Mouse (Mus musculus) left cerebral cortex, adult 9 months (tissue): ENCODE measurements at regions not wholly inside any gene's neighbourhood (a gene's known extent, or its start where the extent isn't known, plus 50 kb on each side); places are given as distances from the start of the nearest gene placed in this dataset.
A peak's percentile ranks its signal among the peaks of the same experiment; 100 is the strongest.

Experiments
- DNase-seq, 2 experiments: peaks; one replicate each; pipeline ENCODE4 v3.0.0; 2022; ENCODE audit warnings: low spot score in 2 of 2

DNA sequence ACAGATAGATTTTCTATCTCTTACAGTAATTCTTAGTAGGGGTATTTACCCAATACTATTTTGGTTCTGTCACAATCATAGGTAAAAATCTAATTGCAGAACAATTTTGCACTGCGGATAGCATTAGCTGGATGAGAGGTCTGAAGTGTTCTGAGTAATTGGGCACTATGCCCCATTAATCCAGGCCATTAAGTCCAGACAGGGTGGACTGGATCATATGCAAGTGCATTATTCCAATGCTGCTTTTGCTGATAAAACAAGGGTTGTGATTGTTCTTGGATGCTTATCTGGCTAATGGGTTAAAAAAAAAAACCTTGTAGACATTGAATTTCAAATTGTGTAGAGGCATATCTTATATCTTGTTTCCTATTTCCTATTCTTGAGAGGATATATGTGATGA, 1732.6 kb upstream of the Gm6569 start:
- no peak for DNase-seq

DNA sequence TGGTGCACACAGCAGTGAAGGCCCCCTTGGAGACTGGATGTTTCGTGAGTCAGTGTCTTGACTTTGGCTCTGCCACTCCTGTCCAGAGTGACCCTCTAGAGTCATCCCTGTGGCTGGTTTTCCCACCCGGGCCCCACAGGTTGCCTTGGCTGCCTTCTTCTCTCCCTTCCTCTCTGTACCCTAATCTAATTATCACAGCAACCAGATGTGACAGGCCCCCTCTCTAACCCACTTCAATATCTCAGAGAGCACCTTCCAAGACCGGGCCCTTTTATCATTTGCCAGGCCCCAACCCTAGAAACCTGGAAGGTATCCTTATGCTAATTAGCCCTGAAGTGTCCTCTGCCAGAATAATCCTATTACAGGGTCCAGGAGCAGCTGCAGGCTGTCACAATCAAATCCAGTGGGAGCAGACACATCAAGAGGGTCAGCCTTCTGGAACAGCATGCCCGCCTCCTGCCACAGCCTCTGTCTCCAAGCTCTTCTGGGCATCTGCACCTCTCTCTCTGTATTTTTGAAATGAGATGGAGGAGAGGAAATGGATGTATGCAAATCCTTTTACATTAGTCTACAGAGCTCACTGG, 1728.4 kb upstream of the Gm6569 start:
- no peak for DNase-seq

DNA sequence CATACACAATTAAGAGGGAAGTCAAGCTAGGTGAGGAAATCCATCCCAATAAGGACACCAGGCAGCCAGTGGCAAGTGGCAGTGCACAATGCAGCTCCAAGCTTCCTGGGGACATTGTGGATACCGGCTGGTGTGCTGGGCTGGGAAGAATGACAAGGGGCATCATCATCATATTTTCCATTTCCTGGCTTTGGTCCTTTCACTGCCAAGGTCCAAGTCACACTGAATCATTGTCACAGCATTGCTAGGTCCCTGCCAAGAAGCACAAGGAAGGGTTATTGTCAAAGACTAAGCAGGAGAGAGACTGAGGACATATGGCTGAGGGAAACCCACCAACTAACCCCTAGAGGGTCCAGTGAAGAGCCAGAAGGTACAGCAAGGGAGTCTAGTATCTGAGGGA, 1723.8 kb upstream of the Gm6569 start:
- DNase-seq: no peak

DNA sequence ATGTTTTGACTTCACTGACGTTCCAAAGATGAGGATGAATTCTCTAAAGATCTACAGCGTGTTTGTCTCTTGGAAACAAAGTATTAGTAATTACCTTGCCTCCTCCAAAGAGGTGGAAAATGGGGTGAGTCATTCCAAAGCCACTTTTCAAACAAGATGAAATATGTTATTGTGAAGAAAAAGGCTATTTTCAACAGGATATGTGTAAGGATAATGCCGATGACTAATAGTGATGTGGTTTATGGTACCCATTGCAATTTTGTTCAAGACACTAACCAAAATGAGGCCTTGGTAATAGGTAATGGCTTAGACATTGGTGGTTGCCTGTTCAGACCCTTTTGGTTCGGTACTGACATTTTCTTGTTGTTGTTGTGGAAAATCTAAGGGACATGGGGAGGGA, 1717.6 kb upstream of the Gm6569 start:
- DNase-seq: no peak

DNA sequence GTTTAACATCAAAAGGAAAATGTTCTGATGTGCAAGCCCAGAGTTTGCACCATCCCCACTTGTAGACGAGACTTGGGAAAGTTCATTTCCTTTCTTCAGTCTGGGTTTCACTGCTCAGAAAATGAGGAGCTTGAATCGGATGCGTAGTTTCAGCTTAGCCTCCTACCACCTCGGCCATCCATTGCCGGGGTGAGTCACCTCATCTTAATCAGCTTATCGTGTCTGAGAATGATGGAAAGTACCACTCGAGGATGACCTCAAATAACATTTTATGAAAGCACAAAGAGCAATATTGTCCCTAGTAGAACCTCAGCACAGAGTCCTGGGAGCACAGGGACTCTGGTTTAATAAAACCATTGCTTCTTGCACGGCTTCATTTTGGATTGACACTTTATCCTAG, 1700.1 kb upstream of the Gm6569 start:
- no peak for DNase-seq

DNA sequence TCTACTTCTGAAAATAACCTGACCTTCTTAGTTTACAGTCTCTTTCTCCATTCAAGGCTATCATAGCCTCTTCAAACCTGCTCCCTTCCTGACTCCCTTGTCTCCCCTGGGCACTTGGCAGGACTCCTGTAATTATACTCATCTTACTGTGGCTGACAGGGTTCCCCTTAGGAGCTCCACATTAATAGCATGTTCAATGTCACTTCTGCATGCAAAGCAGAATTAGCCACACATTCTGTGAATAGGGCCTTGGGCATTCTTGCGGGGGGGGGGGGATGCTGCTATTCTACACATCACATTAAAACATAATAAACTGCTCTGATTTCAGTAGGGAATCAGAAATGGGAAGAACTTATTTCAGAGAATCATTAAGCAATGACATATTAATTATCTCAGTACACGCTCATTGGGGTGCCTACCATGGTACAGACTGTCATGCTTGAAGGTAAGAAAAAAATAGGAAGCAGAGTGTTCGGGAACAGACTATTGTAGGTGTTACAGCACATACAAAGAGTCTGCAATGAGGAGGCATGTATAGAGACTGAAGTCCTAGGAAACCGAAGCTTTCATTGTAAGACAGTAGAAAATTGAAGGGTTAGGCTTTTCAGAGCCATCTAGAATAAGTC, 1698.3 kb upstream of the Gm6569 start:
- no peak for DNase-seq

DNA sequence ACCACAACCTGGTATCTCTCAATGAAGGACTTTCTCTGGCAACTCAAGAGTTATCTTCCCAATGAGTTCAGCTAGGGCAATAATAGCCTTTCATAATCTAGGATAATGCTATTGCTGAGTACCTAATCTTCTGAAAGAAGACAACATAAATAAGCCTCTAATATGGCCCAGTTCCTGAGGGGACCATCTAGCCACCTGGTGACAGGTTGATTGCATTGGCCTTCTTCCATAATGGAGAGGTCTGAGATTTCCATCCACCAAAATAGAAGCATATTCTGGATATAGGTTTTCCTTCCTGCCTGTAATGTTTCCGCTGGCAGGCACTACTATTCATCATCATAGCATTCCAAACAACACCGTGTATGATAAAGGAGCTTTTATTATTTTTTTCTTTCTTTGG, 1694.2 kb upstream of the Gm6569 start:
- DNase-seq: no peak

DNA sequence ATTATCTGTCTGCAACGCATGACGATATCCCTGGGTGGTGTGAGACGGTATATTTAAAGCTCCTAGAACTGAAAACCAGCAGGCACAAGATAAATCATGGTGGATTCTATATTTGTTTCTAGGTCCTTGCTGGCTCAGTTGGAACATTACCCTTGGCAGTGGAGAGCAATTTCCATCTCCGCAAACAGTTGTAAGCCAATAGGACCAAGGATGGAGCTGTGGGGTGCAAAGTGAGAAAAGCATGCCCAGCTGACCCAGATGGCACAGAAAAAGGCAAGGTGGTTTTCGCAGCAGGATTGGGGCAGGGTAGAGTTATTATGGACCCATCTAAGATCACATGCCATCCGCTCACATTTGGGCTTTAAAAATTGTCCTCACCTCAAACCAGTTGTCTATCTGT, 1683.8 kb upstream of the Gm6569 start:
- DNase-seq: no peak

DNA sequence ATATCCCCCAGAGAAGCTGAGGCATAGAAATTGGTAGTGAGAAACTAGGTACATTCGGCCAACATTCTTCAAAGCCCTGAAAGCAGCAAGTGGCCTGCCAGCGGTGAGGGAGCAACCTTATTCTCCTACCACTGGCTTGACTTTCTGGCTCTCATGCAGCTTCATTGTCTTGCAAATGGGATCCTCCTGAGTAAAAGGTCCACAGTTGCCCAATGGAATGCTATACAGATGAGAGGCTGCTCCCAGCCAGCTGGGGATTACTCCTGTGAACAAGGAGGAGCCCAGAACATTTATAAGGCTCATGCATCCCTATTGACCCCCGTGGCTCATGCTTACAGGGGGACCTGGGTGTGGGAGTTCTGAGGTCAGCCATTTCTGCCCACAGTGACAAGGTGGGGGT, 1675.9 kb upstream of the Gm6569 start:
- DNase-seq: no peak

DNA sequence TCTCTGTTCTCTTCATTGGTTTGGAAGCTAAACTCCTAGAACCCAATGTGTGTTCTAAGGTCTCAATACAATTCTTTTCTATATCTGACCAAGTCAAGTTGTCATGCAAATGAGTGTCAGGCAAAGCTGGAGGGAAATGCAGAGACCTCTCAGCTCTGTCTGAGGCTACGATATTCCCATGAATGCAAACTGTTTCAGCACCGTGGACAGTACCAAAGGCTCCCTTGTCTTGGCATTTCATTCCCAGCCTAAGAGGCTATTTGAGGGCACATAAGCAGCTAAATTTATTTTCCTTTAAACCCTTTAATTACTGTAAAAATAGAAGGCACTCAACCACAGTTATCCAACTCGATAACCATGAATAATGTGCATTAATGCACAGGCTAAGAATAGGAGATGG, 1633.5 kb upstream of the Gm6569 start:
- DNase-seq: no peak

DNA sequence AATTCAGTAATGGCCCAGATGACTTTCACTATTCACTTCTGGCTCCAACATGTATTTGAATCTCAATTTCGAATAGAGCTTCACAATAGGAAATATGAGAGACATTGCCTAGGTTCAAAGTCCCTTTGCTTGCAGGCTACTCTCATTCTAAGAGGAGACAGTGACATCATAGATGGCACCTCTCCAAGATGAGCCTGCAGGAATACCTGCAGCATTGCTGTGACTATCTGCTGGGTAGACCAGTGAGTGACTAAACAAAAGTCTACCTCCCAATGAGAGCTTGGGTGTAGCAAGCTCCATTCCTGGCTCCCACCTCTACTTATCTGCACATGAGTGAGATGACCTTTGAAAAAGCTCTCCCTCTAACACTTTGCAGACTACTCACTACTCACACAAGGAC, 1632.6 kb upstream of the Gm6569 start:
- DNase-seq: no peak

DNA sequence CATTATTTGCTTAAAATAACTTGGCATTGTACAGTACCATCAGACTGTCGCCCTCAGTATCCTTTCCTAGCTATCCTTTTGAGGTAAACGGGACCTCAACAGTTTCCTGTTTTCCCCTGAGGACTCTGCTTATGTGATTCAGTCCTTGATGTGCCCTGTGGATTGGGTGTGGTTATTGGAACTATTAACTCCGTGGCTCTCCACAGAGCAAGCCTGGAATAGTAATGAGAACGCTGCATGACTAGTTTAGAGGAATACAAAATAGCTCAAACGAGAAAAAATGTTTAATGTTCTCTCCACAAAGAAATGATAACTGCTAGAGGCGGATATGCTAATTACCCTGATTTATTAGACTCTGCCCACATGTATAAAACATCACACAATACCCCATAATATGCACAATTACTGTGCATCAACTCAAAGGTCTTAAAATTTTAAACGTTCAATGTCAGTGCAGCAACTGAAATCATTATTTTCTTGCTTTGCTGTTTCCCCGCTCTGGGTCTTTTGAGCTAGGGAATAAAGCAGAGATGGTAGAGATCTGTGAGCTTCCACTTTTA, 1629.0 kb upstream of the Gm6569 start:
- DNase-seq: no peak

DNA sequence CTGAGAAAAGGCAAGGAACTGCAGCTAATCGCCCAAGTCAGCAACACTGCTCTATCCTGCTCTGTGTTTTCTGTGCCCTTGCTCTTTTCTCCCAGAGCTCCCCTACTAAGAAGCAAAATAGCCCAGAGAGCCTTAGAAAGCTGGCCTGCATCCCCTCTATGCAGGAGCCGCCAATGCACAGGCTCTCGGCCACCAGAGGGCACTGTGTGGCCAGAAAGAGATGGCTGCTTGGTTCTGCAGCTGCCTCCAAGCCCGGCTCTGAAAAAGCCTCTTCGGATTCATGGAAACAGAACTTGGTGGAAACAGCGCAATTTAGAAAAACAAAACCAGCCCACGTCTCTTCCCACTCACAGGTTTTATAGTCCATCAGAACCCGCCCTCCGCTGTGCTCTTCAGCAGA, 1628.4 kb upstream of the Gm6569 start:
- DNase-seq: peak; percentile 62 to 93

DNA sequence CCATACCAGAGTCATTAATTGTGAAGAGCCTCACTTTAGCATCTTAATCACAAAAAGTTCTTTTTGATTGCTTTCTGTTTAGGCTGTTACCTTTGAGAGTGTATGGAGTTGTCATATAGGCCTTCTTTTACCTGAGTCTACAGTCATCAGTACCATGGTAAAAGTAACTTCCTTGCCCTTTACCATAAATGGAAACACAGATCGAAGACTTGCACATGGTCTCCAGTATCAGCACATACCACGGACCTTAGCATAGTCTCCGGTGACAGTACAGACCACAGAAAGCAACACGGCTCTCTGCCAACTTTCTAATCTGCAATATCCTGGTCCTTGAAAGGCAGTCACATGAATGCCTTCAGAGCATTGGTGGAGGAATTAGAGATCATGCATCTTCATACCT, 1626.8 kb upstream of the Gm6569 start:
- DNase-seq: no peak

DNA sequence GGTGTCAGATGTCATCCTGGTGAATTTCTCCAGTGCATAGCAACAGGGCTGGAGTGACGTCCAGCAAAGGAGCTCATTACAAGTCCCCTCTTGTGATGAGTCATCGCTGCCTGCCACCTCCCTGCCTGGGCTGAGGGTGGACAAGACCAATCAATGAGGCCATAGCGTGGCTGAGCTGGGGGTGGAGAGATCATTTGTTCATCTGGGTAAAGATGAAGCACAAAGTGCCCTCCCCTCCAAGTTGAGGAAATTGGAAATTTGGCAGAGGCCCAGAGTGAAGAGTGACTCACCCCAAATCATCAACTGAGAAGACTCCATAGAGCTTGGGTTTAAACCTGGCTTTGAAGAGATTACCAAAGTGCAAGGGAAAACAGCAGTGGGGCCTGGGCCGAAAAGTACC, 1626.3 kb upstream of the Gm6569 start:
- DNase-seq: no peak

DNA sequence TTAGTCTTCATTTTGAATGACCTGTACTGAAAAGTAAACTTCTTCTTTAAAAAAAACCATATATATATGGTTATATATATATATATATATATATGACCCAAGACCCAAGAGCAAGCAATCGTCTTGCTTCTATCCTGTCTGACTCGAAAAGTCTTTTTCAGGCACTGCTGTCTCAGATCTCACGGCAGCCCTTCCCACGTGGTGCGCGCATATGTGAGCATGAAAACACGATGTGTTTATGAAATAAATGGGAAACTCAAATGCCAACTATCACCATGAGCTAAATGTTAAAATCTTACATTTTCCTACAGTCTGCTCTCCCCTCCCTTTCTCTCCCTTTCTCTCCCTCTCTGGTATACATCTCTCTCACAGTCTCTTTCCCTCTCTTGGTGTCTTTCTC, 1625.4 kb upstream of the Gm6569 start:
- DNase-seq: peak in 1 of 2 experiments; percentile 29

DNA sequence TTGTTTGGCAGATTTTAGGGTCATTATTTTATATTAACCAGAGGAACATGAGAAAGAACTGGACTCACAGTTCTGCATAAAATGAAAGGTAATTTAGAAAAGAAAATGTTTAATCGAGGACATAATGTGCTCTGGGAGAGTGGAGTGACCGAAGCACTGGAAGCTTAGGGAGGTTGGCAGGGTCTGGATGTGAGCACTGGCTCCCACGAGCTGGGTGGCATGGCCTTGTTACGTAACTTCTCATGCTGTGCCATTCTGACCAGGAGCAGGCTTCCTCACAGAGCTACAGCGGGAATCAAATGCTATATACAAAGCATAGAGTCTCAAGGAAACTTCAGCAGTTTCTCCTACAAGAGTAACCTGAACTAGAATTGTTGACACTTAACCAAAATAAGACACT, 1616.6 kb upstream of the Gm6569 start:
- DNase-seq: no peak

DNA sequence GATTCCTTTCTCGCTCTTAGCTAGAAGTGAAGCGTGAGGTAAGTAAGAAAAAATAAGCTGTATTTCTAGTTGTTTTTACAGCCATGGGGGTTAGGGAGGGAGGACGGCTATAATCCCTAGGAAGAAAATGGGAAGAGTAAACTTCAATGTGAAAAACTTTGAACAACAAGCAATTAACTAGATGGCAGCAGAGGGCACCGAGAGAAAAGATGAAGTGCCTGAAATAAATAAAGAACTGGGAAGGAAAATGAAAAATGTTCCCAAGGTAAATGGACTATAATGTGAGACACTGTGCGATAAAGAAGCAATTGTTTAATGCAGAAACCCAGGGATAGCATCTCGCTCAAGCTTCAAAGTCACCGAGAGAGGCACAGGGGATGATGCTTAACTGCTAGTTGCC, 1614.4 kb upstream of the Gm6569 start:
- no peak for DNase-seq

DNA sequence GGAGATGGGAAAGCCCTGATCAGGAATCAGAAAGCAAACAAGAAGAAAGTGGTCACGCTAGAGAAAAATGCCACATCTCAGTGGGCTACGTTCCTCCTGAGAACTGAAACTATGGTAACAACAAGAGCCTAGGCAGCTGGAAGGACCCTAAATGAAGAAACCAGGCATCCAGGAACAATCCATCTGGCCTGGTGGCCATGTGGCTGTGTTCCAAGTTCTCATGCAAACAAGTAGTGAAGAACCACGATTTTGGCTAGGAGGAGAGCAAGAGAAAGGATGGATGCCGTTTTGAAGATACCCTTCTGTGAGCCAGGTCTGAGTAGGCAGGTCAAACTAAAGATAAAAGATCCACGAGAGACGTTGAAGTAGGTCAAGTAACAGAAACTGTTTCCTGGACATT, 1613.6 kb upstream of the Gm6569 start:
- DNase-seq: no peak

DNA sequence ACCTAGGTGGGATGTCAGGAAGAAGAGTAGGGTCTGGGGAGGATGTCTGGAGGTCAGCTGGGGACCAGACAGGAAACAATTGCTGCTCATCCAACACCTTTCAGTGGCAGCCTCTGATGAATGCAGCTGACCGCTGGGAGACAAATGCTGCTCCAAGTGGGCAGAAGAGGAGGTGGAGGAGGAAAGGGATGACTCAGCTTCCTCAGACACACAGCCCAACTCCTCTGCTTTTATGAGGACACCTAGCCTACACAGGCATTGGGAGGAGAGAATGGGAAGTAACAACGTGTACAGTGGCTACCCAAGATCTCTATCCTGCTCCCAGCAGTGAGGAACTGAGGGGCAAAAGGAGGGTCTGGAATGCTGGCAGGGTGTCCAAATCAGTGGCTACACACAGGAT, 1602.0 kb upstream of the Gm6569 start:
- DNase-seq: peak in 1 of 2 experiments; percentile 32

DNA sequence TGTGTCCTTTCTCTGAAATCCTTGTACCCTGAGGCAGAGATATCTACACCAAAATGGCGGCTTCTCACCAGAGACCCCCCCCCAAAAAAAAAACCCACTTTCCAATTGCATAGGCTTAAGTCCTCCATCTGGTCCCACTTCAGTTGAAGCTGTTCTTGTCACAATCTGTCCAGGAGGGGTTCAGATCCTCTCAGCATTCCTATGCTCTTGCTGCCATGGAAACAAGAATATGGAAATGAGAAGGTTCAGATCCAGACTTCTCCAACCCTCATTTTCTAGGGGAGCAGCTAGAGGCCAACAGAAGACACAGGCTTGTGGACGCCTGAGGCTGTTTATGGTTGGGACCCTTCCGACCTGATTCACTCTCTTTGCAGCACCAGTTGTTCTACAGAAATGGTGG, 1569.7 kb upstream of the Gm6569 start:
- DNase-seq: no peak

DNA sequence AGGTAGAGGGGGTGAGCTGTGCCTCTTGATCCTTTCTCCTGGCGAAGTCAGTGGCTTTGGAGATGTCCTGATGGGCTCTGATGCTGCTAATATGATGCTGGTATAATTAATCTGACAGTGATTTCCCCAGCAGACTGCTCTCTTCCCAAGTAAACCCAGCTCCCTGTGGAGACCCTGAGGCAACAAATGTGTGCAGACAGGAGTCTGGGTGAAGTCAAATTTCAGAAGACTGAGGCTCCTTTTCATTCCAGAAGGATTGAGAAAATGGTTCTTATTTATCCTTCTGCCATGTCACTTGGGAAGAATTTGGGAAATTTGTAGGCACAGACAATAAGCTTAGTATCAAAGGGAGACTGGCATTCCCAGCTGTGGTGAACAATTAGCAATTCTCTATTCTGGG, 1550.5 kb upstream of the Gm6569 start:
- no peak for DNase-seq

DNA sequence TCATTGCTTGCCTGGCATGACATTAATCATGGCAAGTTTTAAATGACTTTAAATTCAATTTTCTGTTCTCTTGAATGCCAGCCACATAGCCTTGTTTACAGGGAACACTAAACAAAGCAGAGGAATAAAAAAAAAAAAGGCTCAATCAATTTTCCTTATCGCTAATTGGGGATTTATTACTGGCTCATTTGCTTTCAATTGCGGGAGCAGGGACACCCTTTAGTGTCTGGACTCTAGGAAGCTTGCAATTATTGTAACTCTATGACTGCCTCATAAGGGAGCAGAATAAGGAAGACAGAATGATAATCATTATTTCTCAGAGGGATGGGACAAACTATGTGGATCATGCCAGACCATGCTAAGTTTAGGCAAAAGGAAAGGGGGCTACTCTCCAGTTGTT, 1537.7 kb upstream of the Gm6569 start:
- no peak for DNase-seq

DNA sequence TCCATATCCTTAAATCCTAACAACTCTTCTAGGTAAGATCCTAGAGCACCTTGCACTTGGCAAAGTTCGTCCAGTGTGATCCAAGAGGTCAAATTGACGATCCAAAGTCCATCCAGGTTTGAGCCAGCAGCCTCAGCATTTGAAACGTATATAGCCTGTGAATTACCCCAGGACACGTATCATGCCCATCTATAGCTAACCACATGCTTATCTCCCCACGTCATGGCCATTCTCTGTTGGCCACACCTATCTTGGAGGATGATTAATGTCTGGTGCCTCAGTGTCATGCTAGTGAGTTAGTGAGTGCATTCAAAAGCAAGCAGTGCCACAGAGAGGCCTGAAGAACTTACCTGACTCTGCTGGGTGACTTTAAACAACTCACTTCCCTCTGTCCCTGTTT, 1521.9 kb upstream of the Gm6569 start:
- no peak for DNase-seq
